In the genomic region with DNA sequence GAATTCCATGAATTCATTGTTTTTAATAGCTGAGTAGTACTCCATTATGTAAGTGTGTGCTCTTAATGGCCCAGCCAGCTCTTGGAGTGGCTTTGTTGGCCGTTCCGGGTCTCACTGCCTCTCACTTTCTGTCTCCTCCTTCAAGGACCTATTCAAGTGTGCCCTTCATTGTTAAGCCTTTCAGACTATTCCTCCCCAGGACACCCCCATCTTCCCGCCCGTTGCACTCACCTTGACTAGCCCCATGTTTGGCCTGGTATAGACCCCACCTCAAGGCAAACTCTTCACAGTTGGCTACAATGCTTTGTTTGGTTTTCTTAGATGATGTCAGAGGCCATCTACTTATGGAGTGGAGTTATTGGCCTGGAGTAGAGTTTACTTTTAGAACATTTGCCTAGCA, we compare ENCODE assay signal across 16 mouse cellular contexts.
"Had no signal": no experiment of that assay in that cellular context is flagged by ENCODE, and none has a peak within 500 bp of the region (broad histone marks: within the 10 kb centered on the region; RNA-seq: fewer than 3 reads in every experiment).

No protein-coding gene starts in this region.

- H3K9ac ChIP-seq: neural tube, embryonic 13.5 days; neural tube, embryonic 15.5 days; stomach, embryonic 15.5 days had no signal

- H3K9me3 ChIP-seq: neural tube, embryonic 13.5 days; neural tube, embryonic 15.5 days; stomach, embryonic 15.5 days had no signal

- H3K36me3 ChIP-seq: neural tube, embryonic 13.5 days; neural tube, embryonic 15.5 days; stomach, embryonic 15.5 days had no signal

- H3K4me3 ChIP-seq: neural tube, embryonic 13.5 days; neural tube, embryonic 15.5 days; stomach, embryonic 15.5 days had no signal

- DNase-seq: retina, postnatal 1 day; right cerebral cortex, adult 18-20 months; right cerebral cortex, postnatal 14 days; right cerebral cortex, postnatal 25 days; right cerebral cortex, postnatal 4 days; spleen, adult 18-20 months; thymus, adult 18-20 months; thymus, adult 2 months; thymus, postnatal 14 days; thymus, postnatal 25 days; thymus, postnatal 36 days; thymus, postnatal 4 days had no signal

- H3K4me2 ChIP-seq: neural tube, embryonic 13.5 days; neural tube, embryonic 15.5 days; stomach, embryonic 15.5 days had no signal

- H3K27ac ChIP-seq: neural tube, embryonic 13.5 days; neural tube, embryonic 15.5 days; stomach, embryonic 15.5 days; stomach, postnatal 0 days had no signal

- H3K27me3 ChIP-seq: stomach, embryonic 15.5 days had no signal
